In the genomic region with DNA sequence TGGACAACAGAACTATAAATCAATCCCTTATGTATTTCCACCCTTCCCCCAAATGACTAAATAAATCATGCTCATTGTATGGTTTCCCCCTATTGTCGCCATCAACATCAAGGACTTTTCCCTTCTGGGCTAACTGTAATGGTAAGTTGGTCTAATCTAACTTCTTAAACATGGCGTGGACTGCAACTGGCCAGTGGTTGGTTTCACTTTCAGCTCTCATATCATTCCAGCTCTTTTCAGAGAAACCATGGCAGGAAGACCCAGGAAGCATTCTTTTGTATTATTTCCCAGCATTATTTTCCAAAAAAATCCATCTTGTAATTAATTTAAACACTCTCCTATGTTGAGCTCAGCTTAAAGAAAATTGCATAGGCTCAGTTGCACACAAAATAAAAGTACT, we compare ENCODE assay signal across 9 mouse cellular contexts. TPM values are rescaled to one million over a fixed set of nuclear protein-coding genes. Genes with fewer than 3 reads are reported as not detected.
A peak's percentile ranks its signal among the peaks of the same experiment; 100 is the strongest.
DNase-seq lines count a peak whose midpoint lies in the region; ATAC-seq and TF ChIP-seq lines count a peak whose summit lies in the region.
"Had no signal": no experiment of that assay in that cellular context is flagged by ENCODE, and none has a peak within 500 bp of the region (broad histone marks: within the 10 kb centered on the region; RNA-seq: fewer than 3 reads in every experiment).

No protein-coding gene starts in this region.

- intact Hi-C loops in gastrocnemius, postnatal 14 days (cut with DNase I; ENCODE audit: low total_unique reads) = no loop called here

- no peak overlapping the region for H3K4me3 ChIP-seq in forebrain, embryonic 16.5 days (replicated peaks; ENCODE audit: low read length)
- H3K4me3 ChIP-seq in forebrain, embryonic 15.5 days = no peak overlapping the region
- peak overlapping the region; percentile 46 for H3K4me3 ChIP-seq in layer of hippocampus, adult 2 months
- H3K4me3 ChIP-seq in embryonic facial prominence, embryonic 15.5 days (replicated peaks) = peak overlapping the region; percentile 14
- peak overlapping the region; percentile 17 for H3K4me3 ChIP-seq in liver, embryonic 15.5 days (replicated peaks)
- H3K4me3 ChIP-seq: midbrain, embryonic 13.5 days had no signal

- peaks cover 5% of the 10 kb centered on the region for H3K4me1 ChIP-seq in forebrain, embryonic 16.5 days (replicated peaks; ENCODE audit: control insufficient read depth, insufficient read depth, low read length)
- H3K4me1 ChIP-seq in forebrain, embryonic 15.5 days = peaks cover 10% of the 10 kb centered on the region
- H3K4me1 ChIP-seq in embryonic facial prominence, embryonic 15.5 days = peaks cover 22% of the 10 kb centered on the region
- H3K4me1 ChIP-seq in liver, embryonic 15.5 days (replicated peaks) = no peaks in the 10 kb centered on the region
- H3K4me1 ChIP-seq: midbrain, embryonic 13.5 days had no signal

- H3K36me3 ChIP-seq in forebrain, embryonic 16.5 days (ENCODE audit: control insufficient read depth, insufficient read depth) = no peaks in the 10 kb centered on the region
- no peaks in the 10 kb centered on the region for H3K36me3 ChIP-seq in forebrain, embryonic 15.5 days
- H3K36me3 ChIP-seq in embryonic facial prominence, embryonic 15.5 days = no peaks in the 10 kb centered on the region
- H3K36me3 ChIP-seq in liver, embryonic 15.5 days (replicated peaks) = no peaks in the 10 kb centered on the region
- H3K36me3 ChIP-seq: midbrain, embryonic 13.5 days had no signal

- TF ChIP-seq CTCF in layer of hippocampus, adult 2 months (conservative IDR thresholded peaks at IDR 0.05) = no peak

- no peak overlapping the region for H3K27ac ChIP-seq in forebrain, embryonic 16.5 days (ENCODE audit: low read length)
- H3K27ac ChIP-seq in forebrain, embryonic 15.5 days (replicated peaks) = no peak overlapping the region
- H3K27ac ChIP-seq in layer of hippocampus, adult 2 months = no peak overlapping the region
- peak overlapping the region; percentile 77 for H3K27ac ChIP-seq in embryonic facial prominence, embryonic 15.5 days (replicated peaks)
- no peak overlapping the region for H3K27ac ChIP-seq in liver, embryonic 15.5 days (replicated peaks)
- H3K27ac ChIP-seq: midbrain, embryonic 13.5 days had no signal

- no peaks in the 10 kb centered on the region for H3K27me3 ChIP-seq in forebrain, embryonic 16.5 days (replicated peaks; ENCODE audit: control insufficient read depth, insufficient read depth, low read length)
- H3K27me3 ChIP-seq in forebrain, embryonic 15.5 days = no peaks in the 10 kb centered on the region
- no peaks in the 10 kb centered on the region for H3K27me3 ChIP-seq in embryonic facial prominence, embryonic 15.5 days
- H3K27me3 ChIP-seq in liver, embryonic 15.5 days = no peaks in the 10 kb centered on the region
- H3K27me3 ChIP-seq: midbrain, embryonic 13.5 days had no signal

- peak overlapping the region; percentile 40 for H3K4me2 ChIP-seq in forebrain, embryonic 16.5 days (ENCODE audit: low read length)
- no peak overlapping the region for H3K4me2 ChIP-seq in forebrain, embryonic 15.5 days (replicated peaks)
- peak overlapping the region; percentile 43 for H3K4me2 ChIP-seq in embryonic facial prominence, embryonic 15.5 days (replicated peaks)
- H3K4me2 ChIP-seq in liver, embryonic 15.5 days = peak overlapping the region; percentile 48
- H3K4me2 ChIP-seq: midbrain, embryonic 13.5 days had no signal

- no peak for ATAC-seq in forebrain, embryonic 16.5 days
- ATAC-seq in forebrain, embryonic 15.5 days (replicated peaks) = no peak
- no peak for ATAC-seq in embryonic facial prominence, embryonic 15.5 days (ENCODE audit: insufficient number of reproducible peaks, low FRiP score, low TSS enrichment, low read depth)
- ATAC-seq in liver, embryonic 15.5 days (ENCODE audit: insufficient read depth) = peak; percentile 44; the same call in 1 of the 2 replicates

- 79% methylated on average over 2 of the region's 2 CpGs for WGBS in forebrain, embryonic 16.5 days
- WGBS in forebrain, embryonic 15.5 days = 80% methylated on average over 2 of the region's 2 CpGs
- 51% methylated on average over 2 of the region's 2 CpGs for WGBS in embryonic facial prominence, embryonic 15.5 days
- 17% methylated on average over 2 of the region's 2 CpGs for WGBS in liver, embryonic 15.5 days (ENCODE audit: insufficient replicate concordance)

- no peak overlapping the region for H3K9ac ChIP-seq in forebrain, embryonic 16.5 days (replicated peaks; ENCODE audit: low read depth, low read length)
- H3K9ac ChIP-seq in forebrain, embryonic 15.5 days (replicated peaks) = no peak overlapping the region
- no peak overlapping the region for H3K9ac ChIP-seq in embryonic facial prominence, embryonic 15.5 days
- no peak overlapping the region for H3K9ac ChIP-seq in liver, embryonic 15.5 days
- H3K9ac ChIP-seq: midbrain, embryonic 13.5 days had no signal

- H3K9me3 ChIP-seq in forebrain, embryonic 16.5 days (ENCODE audit: control insufficient read depth, low read length) = no peaks in the 10 kb centered on the region
- no peaks in the 10 kb centered on the region for H3K9me3 ChIP-seq in forebrain, embryonic 15.5 days
- H3K9me3 ChIP-seq in embryonic facial prominence, embryonic 15.5 days (replicated peaks) = no peaks in the 10 kb centered on the region
- H3K9me3 ChIP-seq in liver, embryonic 15.5 days (replicated peaks) = no peaks in the 10 kb centered on the region
- H3K9me3 ChIP-seq: midbrain, embryonic 13.5 days had no signal

- DNase-seq in layer of hippocampus, adult 2 months (ENCODE audit: low spot score in 2 of 2) = no peak
- no peak for DNase-seq in layer of hippocampus, adult 11-12 months (ENCODE audit: low spot score)
- no peak for DNase-seq in urinary bladder, postnatal 10 days (ENCODE audit: low spot score)
- DNase-seq in gastrocnemius, postnatal 14 days = no peak

RNA-seq across cellular contexts. Expression of a gene that starts 23.0 kb away (rescaled TPM):
- polyA plus RNA-seq in forebrain, embryonic 16.5 days (2015; fragmentation: Nextera tagmentation; extraction: Ambion mirVana) = 23.7 and 23.8 TPM in 2 replicates
- polyA plus RNA-seq in forebrain, embryonic 15.5 days (2015; fragmentation: Nextera tagmentation; extraction: Ambion mirVana) = 22.1 and 24.1 TPM in 2 replicates
- total RNA-seq in layer of hippocampus, adult 2 months (2021) = 10 to 100 TPM; 12.1 to 17.5 TPM
- polyA plus RNA-seq in embryonic facial prominence, embryonic 15.5 days (2015; fragmentation: Nextera tagmentation; extraction: Ambion mirVana) = 128 and 144 TPM in 2 replicates
- polyA plus RNA-seq in liver, embryonic 15.5 days (2015; fragmentation: Nextera tagmentation; extraction: Ambion mirVana) = 47.8 and 55.2 TPM in 2 replicates
- total RNA-seq in gastrocnemius, postnatal 14 days (2021) = 10 to 100 TPM; 29.0 to 34.5 TPM

Comparison
In these comparisons a context has a peak if more than half of its experiments do, and no peak if none do; other contexts are left out.
1. H3K4me3 ChIP-seq: peak in layer of hippocampus, adult 2 months (single experiment), embryonic facial prominence, embryonic 15.5 days (single experiment) and liver, embryonic 15.5 days (single experiment); none in forebrain, embryonic 16.5 days (single experiment) and forebrain, embryonic 15.5 days (single experiment).